Mouse (Mus musculus) limb, embryonic 10.5 days (tissue): ENCODE results near the gene Gpr137b. TPM values are rescaled to one million over a fixed set of nuclear protein-coding genes. Genes with fewer than 3 reads are reported as not detected.
"Not testable (repeated sequence)": the region's sequence is repeated elsewhere in the genome, so short reads cannot be mapped to it uniquely, and the experiment has no call there.

ENCODE experiments used
- DNase-seq: peaks from one replicate; pipeline ENCODE4 v3.0.0-alpha.2; 2017; ENCODE audit warnings: low spot score
- H3K27ac ChIP-seq: fragments of 300-500 bp; sonication (generic); 2 replicates; pipeline ENCODE4 v1.5.1; 2016; ENCODE audit warnings: mild to moderate bottlenecking
- H3K27me3 ChIP-seq: fragments of 300-500 bp; sonication (generic); 2 replicates; pipeline ENCODE4 v1.6.1; 2016; ENCODE audit warnings: low read depth, mild to moderate bottlenecking; ENCODE audit not compliant: poor library complexity, severe bottlenecking
- H3K36me3 ChIP-seq: fragments of 300-500 bp; sonication (generic); 2 replicates; pipeline ENCODE4 v1.6.1; 2016; ENCODE audit warnings: mild to moderate bottlenecking, moderate library complexity
- H3K4me1 ChIP-seq: fragments of 300-500 bp; sonication (generic); 2 replicates; pipeline ENCODE4 v1.6.1; 2016
- H3K4me3 ChIP-seq: fragments of 300-500 bp; sonication (generic); 2 replicates; pipeline ENCODE4 v1.5.1; 2016; ENCODE audit warnings: mild to moderate bottlenecking, moderate library complexity
- H3K9me3 ChIP-seq: fragments of 300-500 bp; sonication (generic); replicated peaks from 2 replicates; pipeline ENCODE4 v1.6.1; 2016; ENCODE audit warnings: mild to moderate bottlenecking
- WGBS: fragments of 180-500 bp; shearing (Covaris S2); methylation state at CpG from one replicate; pipeline ENCODE4 v1.1.7; 2016; 5-methylcytosine and 5-hydroxymethylcytosine counted together
- polyA plus RNA-seq: library from polyadenylated mRNA; unstranded; fragments of >200 nt; fragmentation: Nextera tagmentation; extraction: Ambion mirVana; gene quantifications from 2 replicates; pipeline ENCODE4 v1.2.1, GENCODE M21; 2016

Gpr137b gene
- polyA plus RNA-seq, result 14.9 and 18.2 TPM in 2 replicates

DNA sequence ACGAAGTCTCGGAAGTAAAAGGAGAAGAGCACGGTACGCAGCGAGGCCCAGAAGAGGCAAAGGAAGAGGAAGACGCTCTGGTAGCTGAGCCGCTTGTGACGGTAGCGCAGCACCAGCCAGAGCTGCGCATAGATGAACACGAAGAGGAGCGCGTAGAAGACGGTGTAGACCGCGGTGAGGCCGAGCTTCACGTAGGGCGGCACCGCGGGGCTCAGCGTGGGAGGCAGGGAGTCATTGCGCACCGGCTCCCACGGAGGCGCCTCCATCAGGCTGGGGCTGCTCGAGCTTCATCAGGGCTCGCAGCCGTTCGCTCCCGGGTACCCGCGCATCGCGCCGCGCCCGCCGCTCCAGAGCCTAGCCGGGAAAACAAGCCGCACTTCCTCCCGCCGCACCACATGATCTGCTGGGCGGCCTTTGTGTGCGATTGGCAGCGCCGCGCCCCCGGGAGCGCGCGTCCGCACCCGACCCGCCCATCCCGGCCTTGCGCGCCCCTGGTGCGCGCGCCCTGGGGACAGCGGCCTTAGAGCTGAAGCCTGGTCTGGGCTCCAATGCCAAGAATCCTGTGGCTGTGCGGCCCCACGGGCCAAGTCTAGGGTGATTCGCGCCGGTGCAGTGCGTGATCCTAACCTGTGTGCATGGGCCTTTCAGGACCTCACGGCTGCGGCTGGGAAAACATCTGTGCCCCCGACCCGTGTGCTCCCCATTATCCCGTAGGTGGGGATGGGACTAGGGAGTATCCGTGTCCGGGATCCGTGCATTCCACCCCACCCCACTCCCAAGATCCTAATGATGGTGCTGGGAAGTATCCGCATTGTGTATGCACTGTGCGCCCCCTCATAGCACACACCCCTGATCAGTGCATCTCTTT, at the start of gene Gpr137b:
Gene Gpr137b (minus strand): TSS at position 787 of the 868 bp plus-strand sequence.
- WGBS, result under 1% methylated on average over 46 of the region's 78 CpGs

DNA sequence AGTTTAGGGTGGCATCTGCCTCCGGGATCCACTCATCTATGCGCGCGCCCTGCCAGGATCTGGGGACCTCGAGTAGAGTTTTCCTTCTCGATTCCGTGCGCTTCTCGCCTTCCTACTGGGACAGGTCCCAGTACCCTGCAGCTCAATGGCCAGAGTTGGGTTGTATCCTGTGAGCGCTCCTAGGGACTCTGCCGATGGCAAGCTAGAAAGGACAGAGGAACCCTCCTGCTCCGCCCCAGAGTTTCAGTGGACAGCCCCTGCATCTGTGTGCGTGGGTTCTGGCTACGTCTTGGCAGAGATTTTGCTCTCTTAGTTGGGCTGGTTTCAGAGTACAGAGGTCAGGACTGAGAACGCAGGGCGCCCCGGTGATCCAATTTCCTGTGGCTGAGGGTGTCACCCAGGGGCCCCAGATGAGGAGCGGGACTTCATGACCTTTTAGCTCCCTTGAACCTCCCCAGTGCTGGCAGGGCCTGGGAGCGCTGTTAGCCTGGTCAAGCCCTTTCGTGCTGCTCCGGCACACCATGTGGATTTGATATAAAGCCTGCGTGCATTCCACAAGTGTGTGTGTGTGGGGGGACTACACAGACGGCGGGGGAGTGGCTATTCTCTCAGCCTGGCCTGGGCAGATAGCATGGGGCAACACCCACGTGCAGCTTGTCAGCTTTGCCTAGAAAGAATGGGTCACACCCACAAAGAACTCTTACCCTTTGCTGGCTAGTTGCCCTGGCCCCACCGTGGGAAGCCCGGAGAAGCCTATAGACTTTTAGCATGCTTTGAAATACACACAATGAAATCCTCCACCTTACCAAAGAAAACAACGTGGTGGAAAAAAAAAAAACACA, 44.5 kb upstream of the Gpr137b start:
- 2% methylated on average over 19 of the region's 28 CpGs for WGBS
- not testable (repeated sequence) for H3K27ac ChIP-seq, H3K9me3 ChIP-seq, H3K4me1 ChIP-seq, H3K36me3 ChIP-seq, H3K27me3 ChIP-seq
- H3K4me3 ChIP-seq, result peak overlapping the region; percentile 27; the same call in 1 of the 2 replicates
- DNase-seq, result peak; percentile 45

More for the DNA sequence above, at the start of gene Gpr137b:
- not testable (repeated sequence) for H3K27me3 ChIP-seq, H3K9me3 ChIP-seq, H3K4me1 ChIP-seq, H3K36me3 ChIP-seq
- peak within 1 kb of the TSS; percentile 47 for H3K4me3 ChIP-seq
- DNase-seq, result peak; percentile 60
- H3K27ac ChIP-seq, result peak within 1 kb of the TSS; percentile 46; the same call in 1 of the 2 replicates

DNA sequence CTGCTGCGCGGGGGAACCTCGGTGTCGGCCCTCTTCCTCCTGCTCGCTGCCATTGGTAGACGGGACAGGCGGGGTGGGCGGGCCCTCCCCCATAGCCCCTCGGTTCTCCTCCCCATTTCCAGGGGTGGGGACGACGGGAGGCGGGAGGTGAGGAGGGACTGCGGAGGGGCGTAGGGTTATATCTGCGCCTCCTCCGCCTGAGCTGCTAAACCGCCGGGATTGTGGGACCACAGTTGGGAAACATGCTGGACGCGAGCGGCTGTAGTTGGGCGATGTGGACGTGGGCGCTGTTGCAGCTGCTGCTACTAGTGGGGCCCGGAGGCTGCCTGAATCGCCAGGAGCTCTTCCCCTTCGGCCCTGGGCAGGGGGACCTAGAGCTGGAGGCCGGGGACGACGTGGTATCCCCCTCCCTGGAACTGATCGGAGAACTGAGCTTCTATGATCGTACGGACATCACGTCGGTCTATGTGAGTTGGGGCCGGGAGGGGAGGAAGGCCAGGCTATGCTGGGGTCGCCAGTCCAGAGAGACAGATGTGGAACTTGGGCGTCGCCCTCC, 43.7 kb upstream of the Gpr137b start, which contains the start of gene Nid1:
Gene Nid1 (plus strand): TSS at position 92 of the 556 bp plus-strand sequence.
- H3K4me3 ChIP-seq, result peak within 1 kb of the TSS; percentile 33
- not testable (repeated sequence) for H3K4me1 ChIP-seq, DNase-seq, H3K9me3 ChIP-seq, H3K36me3 ChIP-seq, H3K27ac ChIP-seq, H3K27me3 ChIP-seq
- 0% methylated on average over 28 of the region's 39 CpGs for WGBS

GRCm38 (mm10) chr13:13436161-13436560, 42.3 kb upstream of the Gpr137b start:
- DNase-seq, H3K4me1 ChIP-seq, H3K4me3 ChIP-seq, H3K36me3 ChIP-seq, H3K9me3 ChIP-seq, H3K27me3 ChIP-seq, H3K27ac ChIP-seq: not testable (repeated sequence)
- 65% methylated on average over 5 of the region's 7 CpGs for WGBS

GRCm38 (mm10) chr13:13423301-13423700, 29.5 kb upstream of the Gpr137b start:
- not testable (repeated sequence) for H3K27ac ChIP-seq, H3K27me3 ChIP-seq, H3K4me3 ChIP-seq, H3K36me3 ChIP-seq, H3K4me1 ChIP-seq, DNase-seq, H3K9me3 ChIP-seq
- WGBS, result 83% methylated on average over 2 of the region's 5 CpGs

DNA sequence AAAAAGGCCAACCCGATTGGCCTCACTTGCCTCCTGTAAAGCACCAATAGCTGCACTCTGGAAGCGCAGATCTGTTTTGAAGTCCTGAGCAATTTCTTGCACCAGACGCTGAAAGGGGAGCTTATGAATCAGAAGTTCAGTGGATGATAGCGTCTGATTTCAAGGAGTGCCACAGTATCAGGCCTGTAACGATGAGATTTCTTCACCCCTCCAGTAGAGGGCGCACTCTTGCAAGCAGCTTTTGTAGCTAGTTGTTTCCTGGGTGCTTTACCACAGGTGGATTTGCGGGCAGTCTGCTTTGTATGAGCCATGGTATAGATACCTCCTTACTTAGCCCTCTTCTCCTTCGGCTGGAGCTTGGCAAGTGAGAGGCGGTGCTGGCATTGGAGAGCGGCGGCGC, 25.0 kb upstream of the Gpr137b start:
- not testable (repeated sequence) for DNase-seq, H3K4me1 ChIP-seq, H3K4me3 ChIP-seq, H3K27me3 ChIP-seq, H3K36me3 ChIP-seq, H3K27ac ChIP-seq, H3K9me3 ChIP-seq
- WGBS, result 96% methylated on average over 7 of the region's 12 CpGs

DNA sequence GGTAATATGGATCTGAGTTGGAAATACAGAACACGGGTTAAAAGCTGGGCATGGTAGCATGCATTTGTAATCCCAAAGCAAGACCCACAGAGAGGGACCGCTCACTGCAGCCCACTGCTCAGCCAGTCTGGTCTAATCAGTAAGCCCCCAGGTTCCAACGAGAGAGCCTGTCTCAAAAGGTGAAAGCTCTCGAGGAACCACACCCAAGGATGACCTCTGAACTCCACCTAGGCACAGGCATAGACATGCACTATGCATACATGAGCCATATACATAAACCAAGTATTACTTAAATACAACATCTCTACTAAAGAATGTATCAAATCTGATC, 22.2 kb upstream of the Gpr137b start:
- not testable (repeated sequence) for DNase-seq, H3K27me3 ChIP-seq, H3K36me3 ChIP-seq, H3K27ac ChIP-seq, H3K4me1 ChIP-seq, H3K9me3 ChIP-seq, H3K4me3 ChIP-seq
- WGBS, result 82% methylated on average over 4 of the region's 4 CpGs

DNA sequence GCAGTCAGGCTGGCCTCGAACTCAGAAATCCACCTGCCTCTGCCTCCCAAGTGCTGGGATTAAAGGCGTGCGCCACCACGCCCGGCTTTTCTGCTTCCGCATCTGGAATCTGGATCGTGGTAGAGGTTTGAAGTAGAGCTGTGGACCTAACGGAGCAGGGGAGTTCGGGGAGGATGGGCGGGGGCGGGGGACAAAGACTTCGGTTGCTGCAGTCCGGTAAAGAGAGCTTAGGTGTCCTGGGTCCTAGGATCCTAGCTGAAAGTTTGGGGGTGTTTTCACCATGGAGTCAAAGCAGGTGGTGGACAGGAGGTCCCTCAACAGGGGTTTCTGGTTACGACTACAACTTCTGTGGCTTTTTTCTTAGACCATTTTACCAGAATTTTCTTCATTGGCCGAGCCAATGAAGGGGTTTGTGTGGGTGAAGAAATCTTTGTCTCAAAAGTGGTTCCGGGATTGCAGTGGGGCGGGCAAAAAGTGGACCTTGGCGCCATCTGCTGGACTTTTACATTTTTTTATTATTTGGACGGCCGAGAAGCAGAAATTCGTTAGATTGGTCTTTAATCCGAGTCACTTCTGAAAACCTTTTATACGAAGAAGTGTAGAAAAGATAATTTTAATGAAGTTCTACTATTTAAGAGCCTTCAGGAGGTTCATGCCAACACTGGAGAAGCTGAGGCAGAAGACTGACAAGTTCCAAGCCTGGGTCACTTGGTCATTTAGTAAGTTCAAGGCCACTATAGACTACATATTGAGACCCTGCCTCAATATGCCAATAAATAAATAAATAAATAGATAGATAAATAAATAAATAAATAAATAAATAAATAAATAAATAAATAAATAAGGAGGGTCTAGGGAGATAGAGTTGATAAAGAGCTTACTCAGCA, 21.5 kb upstream of the Gpr137b start:
- H3K36me3 ChIP-seq, result not testable (repeated sequence)

GRCm38 (mm10) chr13:13414206-13414605, 20.4 kb upstream of the Gpr137b start:
- H3K27me3 ChIP-seq, result no peaks in the 10 kb centered on the region
- WGBS, result 78% methylated on average over 3 of the region's 3 CpGs
- no peak for DNase-seq
- H3K4me3 ChIP-seq, result no peak overlapping the region
- no peak overlapping the region for H3K27ac ChIP-seq
- H3K4me1 ChIP-seq, result no peaks in the 10 kb centered on the region
- H3K9me3 ChIP-seq, result no peaks in the 10 kb centered on the region
- H3K36me3 ChIP-seq, result no peaks in the 10 kb centered on the region

More for the DNA sequence above, 21.5 kb upstream of the Gpr137b start:
- not testable (repeated sequence) for H3K27me3 ChIP-seq, H3K9me3 ChIP-seq, H3K4me1 ChIP-seq, H3K27ac ChIP-seq, H3K4me3 ChIP-seq
- DNase-seq, result peak; percentile 53
- 44% methylated on average over 23 of the region's 23 CpGs for WGBS

DNA sequence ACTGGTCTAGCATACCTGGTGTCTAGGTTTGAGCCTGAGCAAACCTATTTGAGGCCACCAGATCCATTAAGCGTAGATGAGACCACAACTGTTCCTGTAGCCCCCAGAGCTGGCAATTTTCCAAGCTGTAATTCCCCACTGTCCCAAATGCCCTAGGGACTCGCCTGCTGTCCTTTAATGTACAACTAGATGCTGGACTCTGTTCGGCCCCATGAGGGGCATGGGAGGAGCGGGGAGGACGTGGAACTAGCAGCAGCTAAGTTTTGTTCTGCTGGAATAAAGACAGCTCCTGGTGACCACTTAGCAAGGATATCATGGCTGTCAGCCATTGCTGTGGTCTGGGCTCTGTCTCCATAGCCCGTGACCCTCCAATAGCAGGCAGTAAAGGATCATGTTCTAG, 11.7 kb upstream of the Gpr137b start:
- H3K27me3 ChIP-seq, H3K36me3 ChIP-seq, H3K4me1 ChIP-seq, DNase-seq, H3K4me3 ChIP-seq, H3K9me3 ChIP-seq, H3K27ac ChIP-seq: not testable (repeated sequence)
- WGBS, result no CpG with 5 or more reads among the region's 6 CpGs

GRCm38 (mm10) chr13:13404517-13405155, 10.8 kb upstream of the Gpr137b start:
- H3K4me1 ChIP-seq, H3K27ac ChIP-seq, H3K4me3 ChIP-seq, DNase-seq, H3K9me3 ChIP-seq, H3K36me3 ChIP-seq, H3K27me3 ChIP-seq: not testable (repeated sequence)
- WGBS, result 75% methylated on average over 6 of the region's 6 CpGs

GRCm38 (mm10) chr13:13403839-13404238, 10.0 kb upstream of the Gpr137b start:
- WGBS, result 69% methylated on average over 6 of the region's 6 CpGs
- H3K9me3 ChIP-seq, H3K4me1 ChIP-seq: not testable (repeated sequence)

More at GRCm38 (mm10) chr13:13403839-13404238, 10.0 kb upstream of the Gpr137b start:
- not testable (repeated sequence) for DNase-seq, H3K36me3 ChIP-seq, H3K4me3 ChIP-seq, H3K27ac ChIP-seq, H3K27me3 ChIP-seq
